Mouse (Mus musculus) T-helper 1 cell (primary cell): ENCODE results near the gene Vezf1.
"Not testable (repeated sequence)": the region's sequence is repeated elsewhere in the genome, so short reads cannot be mapped to it uniquely, and the experiment has no call there.

Experiments used
- in situ Hi-C: fragments of 300-600 bp; cut with MboI, MseI; formaldehyde crosslinking; loops from one replicate; pipeline ENCODE4 v1.15.1; 2025; ENCODE audit warnings: high pct_unique_total_duplicates

The Vezf1 gene

GRCm38 (mm10) chr11:88067586-88068410 lies at the start of gene Vezf1:
Vezf1 (plus strand) TSS chr11:88068279.
- in situ Hi-C loops = no loop called here

DNA sequence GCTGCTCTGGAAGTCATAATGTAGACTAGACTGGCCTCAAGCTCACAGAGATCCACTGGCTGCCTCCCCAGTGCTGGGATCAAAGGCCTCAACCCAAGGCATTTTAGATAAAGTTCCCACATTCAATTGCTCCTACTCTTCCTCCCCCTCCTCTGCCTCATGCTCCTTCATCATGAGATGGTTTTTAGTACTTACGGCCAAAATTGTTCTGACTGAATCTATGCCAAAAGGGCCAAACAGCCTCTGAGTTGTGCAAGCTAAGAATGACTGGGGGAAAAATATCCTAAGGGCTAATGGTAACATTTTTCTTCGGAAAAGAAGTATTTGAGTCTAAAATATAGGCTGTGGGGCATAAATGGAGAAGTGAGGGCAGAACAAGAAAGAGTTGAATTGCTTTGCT lies 44.1 kb upstream of the Vezf1 start:
- in situ Hi-C loops = no loop called here

GRCm38 (mm10) chr11:88027391-88028035 lies 40.6 kb upstream of the Vezf1 start:
- in situ Hi-C loops = no loop called here

DNA sequence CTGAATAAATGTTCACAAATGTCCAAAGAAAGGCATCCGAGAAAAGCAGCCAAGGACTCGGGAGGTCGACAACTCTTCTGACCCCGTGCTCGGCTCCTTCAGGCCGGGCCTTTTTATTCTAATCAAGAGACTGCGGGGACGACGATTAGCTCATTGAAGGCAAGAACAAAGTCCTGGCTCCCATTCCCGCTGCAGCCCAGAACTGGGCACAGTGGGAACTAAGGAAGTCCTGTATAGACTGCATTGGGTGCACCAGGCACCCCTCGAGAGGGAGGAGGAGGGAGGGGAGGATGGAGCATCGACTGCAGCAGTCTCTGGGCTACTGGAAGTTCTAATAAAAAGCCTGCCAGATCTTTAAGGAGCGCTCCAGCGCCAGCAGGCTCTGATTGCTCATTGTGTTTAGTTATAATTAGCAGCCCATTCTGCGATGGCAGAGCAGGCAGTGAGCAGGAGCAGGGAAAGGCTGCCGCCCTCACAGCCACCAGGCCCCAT lies 39.8 kb upstream of the Vezf1 start:
- in situ Hi-C loops = no loop called here

GRCm38 (mm10) chr11:88030219-88030618 lies 37.9 kb upstream of the Vezf1 start:
- in situ Hi-C loops = no loop called here

DNA sequence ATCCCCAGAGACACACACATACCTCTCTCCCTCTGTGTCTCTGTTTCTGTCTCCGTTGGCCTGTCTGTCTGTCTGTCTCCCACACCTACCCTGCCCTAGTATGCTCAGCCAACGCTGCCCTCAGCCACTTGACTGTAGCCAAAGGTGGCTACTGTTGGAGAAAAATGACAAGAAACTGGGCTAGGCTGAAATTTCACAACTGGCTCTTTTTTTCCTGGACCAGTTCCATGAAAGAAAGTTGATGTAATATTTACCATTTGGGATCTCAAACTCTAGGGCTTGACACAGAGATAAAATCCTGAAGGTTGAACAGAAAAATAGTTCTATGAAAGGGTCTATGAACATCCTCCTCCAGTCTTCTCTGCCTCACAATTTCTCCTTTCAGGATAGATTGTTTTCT lies 37.2 kb upstream of the Vezf1 start:
- in situ Hi-C loops = no loop called here

GRCm38 (mm10) chr11:88031753-88032152 lies 36.3 kb upstream of the Vezf1 start:
- in situ Hi-C loops = no loop called here

- in situ Hi-C loops = no loop called here
Measured at GRCm38 (mm10) chr11:88035970-88036369, 32.1 kb upstream of the Vezf1 start.

GRCm38 (mm10) chr11:88036761-88037251 lies 31.3 kb upstream of the Vezf1 start:
- in situ Hi-C loops = no loop called here

DNA sequence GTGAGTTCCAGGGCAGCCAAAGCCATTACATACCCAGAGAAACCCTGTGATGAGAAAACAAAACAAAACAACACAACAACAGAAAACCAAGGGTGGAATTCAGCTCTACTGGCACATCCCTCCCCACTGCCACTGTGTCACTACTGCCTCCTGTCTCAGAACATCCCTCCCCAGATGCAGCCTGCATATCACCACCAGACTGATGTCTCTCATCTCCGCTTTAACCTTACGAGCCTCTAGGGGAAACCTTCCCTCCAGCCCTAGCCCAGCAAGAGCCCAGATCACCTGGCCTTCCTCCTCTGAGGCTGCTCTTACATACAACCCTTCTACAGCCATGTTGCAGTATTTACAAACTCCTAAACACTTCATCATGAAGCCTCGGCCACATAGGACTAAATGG lies 30.7 kb upstream of the Vezf1 start:
- in situ Hi-C loops = no loop called here

DNA sequence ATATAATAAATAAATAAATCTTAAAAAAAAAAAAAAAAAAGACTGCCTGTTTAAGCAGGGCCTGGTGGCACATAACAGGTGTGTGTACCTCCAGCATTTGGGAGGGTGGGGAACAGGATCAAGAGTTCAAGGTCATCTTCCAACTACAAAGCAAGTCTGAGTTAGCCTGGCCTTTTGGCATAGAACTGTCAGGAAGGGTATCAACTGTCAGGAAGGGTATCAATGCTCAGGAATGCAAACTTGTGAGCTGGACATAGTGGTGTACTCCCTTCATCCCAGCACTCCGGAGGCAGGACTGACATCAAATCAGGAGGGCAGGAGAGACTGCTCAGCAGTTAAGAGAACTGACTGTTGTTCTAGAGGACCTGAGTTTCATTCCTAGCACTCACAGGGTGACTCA lies 29.0 kb upstream of the Vezf1 start:
- in situ Hi-C loops = no loop called here

DNA sequence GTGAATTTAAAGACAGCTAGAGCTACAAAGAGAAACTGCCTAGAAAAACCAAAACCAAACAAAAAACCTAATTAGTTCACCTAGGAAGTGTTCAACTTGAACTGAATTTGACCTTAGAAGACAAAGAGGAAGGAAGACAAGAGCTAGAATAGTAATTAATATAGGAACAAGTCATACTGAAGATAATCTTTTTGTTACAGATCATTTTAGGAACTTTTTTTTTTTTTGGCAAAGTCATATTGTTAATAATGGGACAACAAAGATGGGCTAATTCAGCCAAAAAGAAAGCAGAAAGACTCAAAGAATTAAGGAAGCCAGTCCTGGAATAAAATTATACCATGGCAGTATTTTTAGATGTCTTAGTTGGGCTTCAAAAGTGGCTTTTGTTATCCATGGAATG lies 23.8 kb upstream of the Vezf1 start:
- in situ Hi-C loops = loop anchor here (5.0 kb wide), 1 partner anchor 67 kb away; no protein-coding TSS in a partner anchor

DNA sequence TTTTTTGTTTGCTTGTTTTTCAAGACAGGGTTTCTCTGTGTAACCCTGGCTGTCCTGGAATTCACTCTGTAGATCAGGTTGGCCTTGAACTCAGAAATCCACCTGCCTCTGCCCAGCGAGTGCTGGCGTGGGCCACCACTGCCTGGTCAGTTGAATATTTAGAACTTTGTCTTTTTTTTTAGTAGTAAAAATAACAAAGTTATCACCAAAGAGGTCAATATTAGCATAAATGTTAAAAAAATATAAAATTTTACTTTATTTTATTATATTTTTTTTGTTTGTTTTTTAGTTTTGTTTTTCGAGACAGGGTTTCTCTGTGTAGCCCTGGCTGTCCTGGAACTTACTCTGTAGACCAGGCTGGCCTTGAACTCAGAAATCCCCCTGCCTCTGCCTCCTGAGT lies 22.9 kb upstream of the Vezf1 start:
- in situ Hi-C loops = not testable (repeated sequence)

DNA sequence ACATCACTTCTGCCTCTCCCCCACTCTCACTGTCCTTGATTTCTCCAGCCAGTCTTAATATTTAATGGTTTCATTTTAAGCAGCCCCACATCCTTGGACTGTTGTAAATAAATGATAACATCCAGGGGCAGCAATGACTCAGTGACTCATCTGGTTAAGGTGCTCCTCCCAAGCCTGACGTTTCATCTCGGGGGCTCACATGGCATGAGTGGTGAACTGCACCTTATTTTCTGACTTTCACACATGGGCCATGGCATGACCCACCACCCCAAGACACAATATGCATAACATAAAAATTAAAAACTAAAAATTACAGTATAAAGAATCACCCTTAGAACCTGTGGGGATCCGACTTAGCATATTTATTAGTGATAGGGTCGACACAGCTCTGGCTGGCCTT lies 22.2 kb upstream of the Vezf1 start:
- in situ Hi-C loops = no loop called here

- in situ Hi-C loops = no loop called here
Measured at GRCm38 (mm10) chr11:88046323-88046937, 21.6 kb upstream of the Vezf1 start.

GRCm38 (mm10) chr11:88046944-88047794 lies 20.9 kb upstream of the Vezf1 start, which contains the start of gene Srsf1:
Srsf1 (plus strand) TSS chr11:88047373.
- in situ Hi-C loops = no loop called here

- in situ Hi-C loops = no loop called here
Measured at GRCm38 (mm10) chr11:88047871-88048531, 20.1 kb upstream of the Vezf1 start.

GRCm38 (mm10) chr11:88048961-88049670 lies 19.0 kb upstream of the Vezf1 start:
- in situ Hi-C loops = no loop called here

DNA sequence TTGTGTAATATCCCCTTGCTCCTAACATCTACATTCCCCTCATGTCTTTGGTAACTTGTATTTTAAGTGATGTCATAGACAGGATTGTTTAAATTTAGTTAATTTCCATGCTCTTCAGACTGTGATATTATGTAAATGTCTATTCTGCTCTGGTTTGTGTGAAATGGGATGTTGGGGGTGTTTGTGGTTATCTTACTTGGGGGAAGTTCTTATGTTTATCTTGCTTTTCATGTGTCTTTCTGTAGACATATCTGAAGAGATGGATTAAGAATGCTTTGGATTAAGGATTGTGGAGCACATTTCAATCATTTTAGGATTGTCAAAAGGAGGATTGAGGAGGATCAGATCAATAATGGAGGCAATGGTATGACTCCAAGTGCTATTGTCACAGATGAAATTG lies 18.3 kb upstream of the Vezf1 start:
- in situ Hi-C loops = no loop called here

- in situ Hi-C loops = no loop called here
Measured at GRCm38 (mm10) chr11:88052638-88053037, 15.4 kb upstream of the Vezf1 start.
